Mouse (Mus musculus) limb, embryonic 14.5 days (tissue): ENCODE measurements around the gene Usp10. TPM values are rescaled to one million over a fixed set of nuclear protein-coding genes. Genes with fewer than 3 reads are reported as not detected.

Source experiments
- ATAC-seq: fragments of 200-750 bp; cut with Nextera tagmentation; 2 replicates; pipeline ENCODE4 v1.8.0; 2017; ENCODE audit warnings: low read depth, moderate number of reproducible peaks, moderate TSS enrichment; ENCODE audit not compliant: low FRiP score
- DNase-seq: peaks from one replicate; pipeline ENCODE4 v3.0.0-alpha.2; 2015; ENCODE audit warnings: low spot score
- H3K27ac ChIP-seq: fragments of 300-500 bp; sonication (generic); replicated peaks from 2 replicates; pipeline ENCODE4 v1.5.1; 2014; ENCODE audit warnings: low read depth, mild to moderate bottlenecking, low read length, moderate library complexity, mixed read lengths
- H3K27me3 ChIP-seq: fragments of 300-500 bp; sonication (generic); 2 replicates; pipeline ENCODE4 v1.6.1; 2014; ENCODE audit warnings: low read length, mixed read lengths; ENCODE audit not compliant: control insufficient read depth, insufficient read depth
- H3K36me3 ChIP-seq: fragments of 300-500 bp; sonication (generic); 2 replicates; pipeline ENCODE4 v1.6.1; 2014; ENCODE audit warnings: mild to moderate bottlenecking, low read length, moderate library complexity, mixed read lengths; ENCODE audit not compliant: control insufficient read depth, insufficient read depth
- H3K4me1 ChIP-seq: fragments of 300-500 bp; sonication (generic); 2 replicates; pipeline ENCODE4 v1.6.1; 2014; ENCODE audit warnings: antibody characterized with exemption, low read length, mixed read lengths; ENCODE audit not compliant: control insufficient read depth, insufficient read depth
- H3K4me2 ChIP-seq: fragments of 300-500 bp; sonication (generic); replicated peaks from 2 replicates; pipeline ENCODE4 v1.6.1; 2014; ENCODE audit warnings: low read depth, mild to moderate bottlenecking, low read length, moderate library complexity; ENCODE audit not compliant: severe bottlenecking
- H3K4me3 ChIP-seq: fragments of 300-500 bp; sonication (generic); replicated peaks from 2 replicates; pipeline ENCODE4 v1.5.1; 2014; ENCODE audit warnings: low read length
- H3K9ac ChIP-seq: fragments of 300-500 bp; sonication (generic); 2 replicates; pipeline ENCODE4 v1.6.1; 2014; ENCODE audit warnings: mild to moderate bottlenecking, low read depth, low read length, moderate library complexity; ENCODE audit not compliant: severe bottlenecking
- H3K9me3 ChIP-seq: fragments of 300-500 bp; sonication (generic); 2 replicates; pipeline ENCODE4 v1.6.1; 2016; ENCODE audit warnings: low read length; ENCODE audit not compliant: control insufficient read depth
- POLR2A ChIP-seq: fragments of 200-500 bp; IDR thresholded peaks from 2 replicates; pipeline ENCODE4 v1.8.0; 2012; ENCODE audit warnings: inconsistent platforms, mild to moderate bottlenecking, moderate library complexity, borderline replicate concordance; ENCODE audit not compliant: insufficient read depth, insufficient read length; ENCODE audit errors: extremely low read depth
- WGBS: fragments of 180-500 bp; shearing (Covaris S2); extraction: QIAGEN DNeasy Blood & Tissue Kit; methylation state at CpG from one replicate; pipeline ENCODE4 v1.1.7; 2014; 5-methylcytosine and 5-hydroxymethylcytosine counted together
- polyA plus RNA-seq, 2 experiments: library from polyadenylated mRNA; depleted of rRNA in 1 of 2; stranded (reverse) in 1 of 2; unstranded in 1 of 2; fragments of >200 nt; fragmentation: Nextera tagmentation in 1 of 2; extraction: Ambion mirVana in 1 of 2; gene quantifications; 2 replicates each; pipeline versions ENCODE4 v1.2.1 to v1.2.3; 2012 to 2014

Usp10 gene
- polyA plus RNA-seq (2012; rRNA removed) (126 and 131 TPM in 2 replicates), polyA plus RNA-seq (2014; fragmentation: Nextera tagmentation; extraction: Ambion mirVana) (95.9 and 109 TPM in 2 replicates)

DNA sequence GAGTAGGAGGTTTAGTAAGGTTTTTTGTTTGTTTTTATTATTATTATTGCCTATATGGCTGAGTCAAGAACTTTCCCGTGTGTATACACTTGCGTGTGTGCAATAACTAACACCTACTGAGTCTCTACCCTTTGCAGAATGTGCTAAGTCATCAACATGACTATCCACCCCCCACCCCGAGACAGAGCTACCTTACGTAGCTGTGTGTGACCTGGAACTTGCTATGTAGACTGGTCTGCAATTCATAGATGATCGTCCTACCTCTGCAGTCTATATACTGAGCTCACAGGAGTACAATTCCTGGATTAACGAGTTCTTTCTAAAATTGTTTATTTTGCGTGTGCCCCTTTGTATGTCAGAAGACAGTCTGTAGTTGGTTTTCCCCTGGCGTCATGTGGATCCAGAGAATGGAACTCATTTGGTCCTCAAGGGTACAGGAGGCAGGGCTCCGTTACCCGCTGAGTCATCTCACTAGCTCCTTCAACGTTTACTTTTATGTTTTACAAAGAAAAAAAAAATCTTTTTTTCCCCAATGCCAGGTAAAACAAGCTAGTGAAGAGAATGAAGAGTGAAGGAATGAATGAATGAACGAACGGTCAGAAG lies at the start of gene Usp10:
Usp10 (plus strand) TSS at position 417 of the 603 bp plus-strand sequence.
- Histone ChIP-seq H3K27me3 (peaks cover 5% of the 10 kb centered on the region; the same call in 1 of the 2 replicates), H3K4me3 (peak within 1 kb of the TSS; percentile 82), H3K9ac (peak within 1 kb of the TSS; percentile 86), H3K4me2 (peak within 1 kb of the TSS; percentile 92), H3K27ac (peak within 1 kb of the TSS; percentile 93), H3K9me3 (no peaks in the 10 kb centered on the region), H3K4me1 (peaks cover 23% of the 10 kb centered on the region), H3K36me3 (no peaks in the 10 kb centered on the region)
- ATAC-seq (no peak), DNase-seq (no peak)
- WGBS = 29% methylated on average over 13 of the region's 13 CpGs
- TF ChIP-seq POLR2A = no peak

DNA sequence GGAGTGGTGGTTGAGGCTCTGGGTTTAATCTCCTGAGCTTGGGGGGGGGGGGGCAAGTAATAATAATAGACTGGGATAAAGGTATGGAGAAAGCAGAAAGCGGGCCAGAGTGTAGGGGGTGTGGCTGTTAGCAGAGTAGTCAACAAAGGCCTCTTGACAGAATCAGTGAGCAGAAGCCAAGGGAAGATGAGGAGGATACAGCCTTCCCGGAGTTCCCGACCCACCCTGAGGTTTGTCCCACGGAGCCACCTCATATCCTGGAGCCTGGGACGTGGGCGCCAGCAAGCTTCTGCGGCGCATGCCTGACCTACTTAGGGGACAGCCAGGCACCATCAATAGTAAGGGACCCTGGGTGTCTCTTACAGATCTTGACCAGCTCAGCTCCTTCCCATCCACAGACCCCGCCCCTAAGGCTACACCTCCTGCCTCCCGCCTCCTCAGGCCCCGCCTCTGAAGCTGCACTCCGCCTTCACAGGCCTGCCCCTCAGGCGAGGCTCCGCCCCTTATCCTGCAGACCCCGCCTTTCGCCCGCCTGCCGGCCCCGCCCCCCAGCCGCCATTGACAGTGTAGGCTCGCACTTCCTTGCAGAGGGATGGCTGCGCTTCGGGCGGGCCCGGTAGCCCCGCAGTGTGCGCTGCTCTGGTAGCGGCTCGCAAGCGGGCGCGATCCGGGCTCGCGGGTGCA lies 48.3 kb upstream of the Usp10 start, which contains the start of gene Klhl36:
Klhl36 (plus strand) TSS at position 561 of the 684 bp plus-strand sequence.
- Histone ChIP-seq H3K4me3 (peak within 1 kb of the TSS; percentile 76), H3K36me3 (no peaks in the 10 kb centered on the region), H3K4me1 (peaks cover 8% of the 10 kb centered on the region), H3K4me2 (peak within 1 kb of the TSS; percentile 89), H3K9ac (peak within 1 kb of the TSS; percentile 75), H3K9me3 (no peaks in the 10 kb centered on the region), H3K27ac (no peak within 1 kb of the TSS), H3K27me3 (peaks cover 12% of the 10 kb centered on the region)
- DNase-seq (peak; percentile 89), ATAC-seq (peak; percentile 97)
- WGBS = 2% methylated on average over 28 of the region's 35 CpGs
- 0 out of 2 replicates have a peak, but pooled peaks have one; percentile 30 for TF ChIP-seq POLR2A

DNA sequence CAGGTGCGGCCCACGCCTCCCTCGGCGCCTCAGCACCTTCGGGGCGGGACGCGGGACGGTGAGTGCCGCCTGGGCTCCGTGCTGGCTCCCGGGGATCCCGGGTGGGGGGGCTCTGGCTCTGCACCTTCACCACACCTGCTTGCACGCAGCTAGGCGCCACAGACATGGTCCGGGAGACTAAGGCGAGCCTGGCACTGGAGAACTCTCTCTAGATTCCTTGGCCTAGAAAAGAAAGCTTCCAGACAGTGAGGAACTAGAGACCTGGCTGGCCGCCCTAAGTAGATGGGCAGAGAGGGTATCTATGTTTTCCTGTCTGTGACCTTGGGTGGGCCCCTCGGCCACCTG lies 47.8 kb upstream of the Usp10 start:
- no peak overlapping the region for H3K27ac ChIP-seq
- peaks cover 12% of the 10 kb centered on the region for H3K27me3 ChIP-seq
- no peaks in the 10 kb centered on the region for H3K9me3 ChIP-seq
- ATAC-seq (peak; percentile 30), DNase-seq (no peak)
- no peak for TF ChIP-seq POLR2A
- H3K4me1 ChIP-seq = peaks cover 8% of the 10 kb centered on the region
- under 1% methylated on average over 19 of the region's 19 CpGs for WGBS
- peak overlapping the region; percentile 76 for H3K4me3 ChIP-seq
- no peaks in the 10 kb centered on the region for H3K36me3 ChIP-seq
- peak overlapping the region; percentile 75 for H3K9ac ChIP-seq
- H3K4me2 ChIP-seq = peak overlapping the region; percentile 89

DNA sequence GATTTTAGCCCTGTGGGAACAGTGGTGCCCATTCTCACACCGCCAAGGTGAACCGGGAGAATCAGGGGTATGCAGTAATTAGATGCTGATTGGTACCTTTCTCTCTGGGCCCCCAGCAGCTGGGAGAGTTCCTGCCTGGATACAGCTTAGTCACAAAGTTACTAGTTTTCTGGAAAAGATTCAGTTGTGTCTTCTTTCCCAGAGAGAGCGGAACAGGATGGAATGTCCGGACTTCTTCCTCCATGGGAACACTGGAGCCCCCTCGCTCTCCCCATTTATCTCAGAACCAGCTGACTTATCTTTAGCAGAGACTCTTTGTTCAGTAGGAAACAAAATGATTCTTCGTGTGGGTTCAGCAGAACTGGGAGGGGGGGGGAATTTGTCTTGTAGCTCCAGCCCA lies 47.4 kb upstream of the Usp10 start:
- Histone ChIP-seq H3K4me2 (peak overlapping the region; percentile 89), H3K36me3 (no peaks in the 10 kb centered on the region), H3K4me1 (peaks cover 8% of the 10 kb centered on the region), H3K4me3 (peak overlapping the region; percentile 76), H3K27ac (no peak overlapping the region), H3K9ac (peak overlapping the region; percentile 75), H3K27me3 (peaks cover 12% of the 10 kb centered on the region), H3K9me3 (no peaks in the 10 kb centered on the region)
- 13% methylated on average over 6 of the region's 6 CpGs for WGBS
- ATAC-seq (no peak), DNase-seq (no peak)
- no peak for TF ChIP-seq POLR2A

DNA sequence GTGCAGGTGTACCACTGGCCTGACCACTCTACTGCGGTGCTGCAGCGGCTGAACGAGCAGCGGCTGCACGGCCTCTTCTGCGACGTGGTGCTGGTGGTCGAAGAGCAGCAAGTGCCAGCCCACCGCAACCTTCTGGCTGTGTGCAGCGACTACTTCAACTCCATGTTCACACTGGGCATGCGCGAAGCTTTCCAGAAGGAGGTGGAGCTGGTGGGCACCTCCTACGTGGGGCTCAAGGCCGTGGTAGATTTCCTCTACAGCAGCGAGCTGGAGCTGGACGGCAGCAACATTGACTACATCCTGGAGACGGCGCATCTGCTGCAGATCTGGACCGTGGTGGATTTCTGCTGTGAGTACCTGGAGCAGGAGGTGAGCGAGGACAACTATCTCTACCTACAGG lies 40.5 kb upstream of the Usp10 start:
- Histone ChIP-seq H3K4me1 (no peaks in the 10 kb centered on the region), H3K9me3 (peaks cover 9% of the 10 kb centered on the region; the same call in 1 of the 2 replicates), H3K4me3 (no peak overlapping the region), H3K9ac (no peak overlapping the region), H3K4me2 (no peak overlapping the region), H3K27ac (no peak overlapping the region), H3K36me3 (peaks cover 33% of the 10 kb centered on the region), H3K27me3 (no peaks in the 10 kb centered on the region)
- DNase-seq = no peak
- TF ChIP-seq POLR2A = no peak
- WGBS = 78% methylated on average over 20 of the region's 20 CpGs
- no peak for ATAC-seq
